Mouse (Mus musculus): ENCODE data around the gene D17Wsu92e. TPM values are rescaled to one million over a fixed set of nuclear protein-coding genes. Genes with fewer than 3 reads are reported as not detected.
"Not testable (repeated sequence)": the region's sequence is repeated elsewhere in the genome, so short reads cannot be mapped to it uniquely, and the experiment has no call there.

Gene D17Wsu92e
- polyA plus RNA-seq, 2 experiments: 10.7 to 24.2 TPM

- H3K4me2 ChIP-seq (ENCODE audit: low read depth): no peak overlapping the region
- no peak overlapping the region for H3K9ac ChIP-seq (replicated peaks)
- 71% methylated on average over 1 of the region's 1 CpGs for WGBS (ENCODE audit: insufficient replicate concordance)
Measured at GRCm38 (mm10) chr17:27848351-27848750, 27.9 kb upstream of the D17Wsu92e start.

GRCm38 (mm10) chr17:27839469-27840252 lies 19.2 kb upstream of the D17Wsu92e start:
- Histone ChIP-seq H3K9me3 (ENCODE audit: control insufficient read depth, low read length) (no peaks in the 10 kb centered on the region), H3K4me3 (ENCODE audit: insufficient read depth in 1 of 2, low read depth in 2 of 2, low read length in 2 of 2) (peak overlapping the region; percentile 81 to 89), H3K4me2 (ENCODE audit: low read depth) (peak overlapping the region; percentile 82), H3K4me1 (replicated peaks; ENCODE audit: control insufficient read depth in 2 of 2, insufficient read depth in 2 of 2, low read length in 1 of 2) (peaks cover 3 to 10% of the 10 kb centered on the region in 2 experiments), H3K27ac (peak overlapping the region; percentile 45), H3K36me3 (replicated peaks; ENCODE audit: control insufficient read depth, insufficient read depth, low read depth) (peaks cover 13% of the 10 kb centered on the region), H3K27me3 (ENCODE audit: control insufficient read depth, insufficient read depth, low read length) (no peaks in the 10 kb centered on the region), H3K9ac (replicated peaks) (peak overlapping the region; percentile 88)
- peak; percentile 98 for ATAC-seq (ENCODE audit: insufficient read depth)
- TF ChIP-seq CTCF (IDR thresholded peaks at IDR 0.05; ENCODE audit: low read depth) (peak; percentile 43), EP300 (IDR thresholded peaks at IDR 0.05; ENCODE audit: low read depth) (peak; percentile 49; the same call in 1 of the 2 replicates)
- DNase-seq (ENCODE audit: low read depth in 3 of 3, low spot score in 3 of 3): peak; percentile 90 to 91 (median 90)
- WGBS (ENCODE audit: insufficient replicate concordance): 1% methylated on average over 35 of the region's 35 CpGs

More at GRCm38 (mm10) chr17:27848351-27848750, 27.9 kb upstream of the D17Wsu92e start:
- Histone ChIP-seq H3K9me3 (ENCODE audit: control insufficient read depth, low read length) (no peaks in the 10 kb centered on the region), H3K27ac (no peak overlapping the region), H3K4me3 (ENCODE audit: insufficient read depth in 1 of 2, low read depth in 2 of 2, low read length in 2 of 2) (no peak overlapping the region), H3K27me3 (ENCODE audit: control insufficient read depth, insufficient read depth, low read length) (no peaks in the 10 kb centered on the region), H3K36me3 (replicated peaks; ENCODE audit: control insufficient read depth, insufficient read depth, low read depth) (peaks cover 56% of the 10 kb centered on the region), H3K4me1 (replicated peaks; ENCODE audit: control insufficient read depth in 2 of 2, insufficient read depth in 2 of 2, low read length in 1 of 2) (no peaks in the 10 kb centered on the region)
- ATAC-seq (ENCODE audit: insufficient read depth): no peak
- no peak for TF ChIP-seq EP300 (IDR thresholded peaks at IDR 0.05; ENCODE audit: low read depth)
- peak; percentile 34 for TF ChIP-seq CTCF (IDR thresholded peaks at IDR 0.05; ENCODE audit: low read depth)
- no peak for DNase-seq (ENCODE audit: low read depth in 3 of 3, low spot score in 3 of 3)

DNA sequence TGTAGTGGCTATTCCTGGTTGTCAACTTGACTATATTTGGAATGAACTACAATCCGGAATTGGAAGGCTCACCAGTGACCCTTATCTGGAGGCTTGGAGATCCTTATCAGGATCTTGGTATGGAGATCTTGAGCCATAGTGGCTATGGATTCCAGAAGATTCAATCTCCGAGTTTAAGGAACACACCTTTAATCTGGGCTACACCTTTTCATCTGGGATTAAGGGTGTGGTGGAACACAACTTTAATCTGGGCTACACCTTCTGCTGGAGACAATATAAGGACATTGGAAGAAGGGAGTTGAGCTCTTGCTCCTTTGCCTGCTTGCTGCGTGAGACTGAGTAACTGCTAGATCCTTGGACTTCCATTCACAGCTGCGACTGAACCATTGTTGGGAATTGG lies 17.4 kb upstream of the D17Wsu92e start, which contains the start of gene Snrpc:
TSS of gene Snrpc (plus strand) at position 301 of the 400 bp plus-strand sequence.
- not testable (repeated sequence) for H3K36me3 ChIP-seq (replicated peaks; ENCODE audit: control insufficient read depth, insufficient read depth, low read depth); H3K27ac ChIP-seq; H3K9me3 ChIP-seq (ENCODE audit: control insufficient read depth, low read length); H3K27me3 ChIP-seq (ENCODE audit: control insufficient read depth, insufficient read depth, low read length); DNase-seq (ENCODE audit: low read depth in 3 of 3, low spot score in 3 of 3); ATAC-seq (ENCODE audit: insufficient read depth); H3K4me1 ChIP-seq (replicated peaks; ENCODE audit: control insufficient read depth in 2 of 2, insufficient read depth in 2 of 2, low read length in 1 of 2)
- peak within 1 kb of the TSS in 1 of 2 experiments; percentile 89; a peak in 2 of 4 replicates for H3K4me3 ChIP-seq (ENCODE audit: insufficient read depth in 1 of 2, low read depth in 2 of 2, low read length in 2 of 2)
- H3K4me2 ChIP-seq (ENCODE audit: low read depth): peak within 1 kb of the TSS; percentile 82
- WGBS (ENCODE audit: insufficient replicate concordance): 66% methylated on average over 3 of the region's 4 CpGs
- H3K9ac ChIP-seq (replicated peaks): peak within 1 kb of the TSS; percentile 6; the same call in 1 of the 2 replicates

- Histone ChIP-seq H3K4me2 (ENCODE audit: low read depth) (no peak overlapping the region), H3K36me3 (replicated peaks; ENCODE audit: control insufficient read depth, insufficient read depth, low read depth) (no peaks in the 10 kb centered on the region), H3K4me3 (ENCODE audit: insufficient read depth in 1 of 2, low read depth in 2 of 2, low read length in 2 of 2) (no peak overlapping the region), H3K27me3 (ENCODE audit: control insufficient read depth, insufficient read depth, low read length) (no peaks in the 10 kb centered on the region), H3K9me3 (ENCODE audit: control insufficient read depth, low read length) (no peaks in the 10 kb centered on the region), H3K27ac (no peak overlapping the region), H3K9ac (replicated peaks) (no peak overlapping the region), H3K4me1 (replicated peaks; ENCODE audit: control insufficient read depth in 2 of 2, insufficient read depth in 2 of 2, low read length in 1 of 2) (peaks cover 12 to 15% of the 10 kb centered on the region in 2 experiments)
- no peak for TF ChIP-seq EP300 (IDR thresholded peaks at IDR 0.05; ENCODE audit: low read depth)
- peak; percentile 69 for TF ChIP-seq CTCF (IDR thresholded peaks at IDR 0.05; ENCODE audit: low read depth)
- DNase-seq (ENCODE audit: low read depth in 3 of 3, low spot score in 3 of 3) (no peak), ATAC-seq (ENCODE audit: insufficient read depth) (no peak)
- WGBS (ENCODE audit: insufficient replicate concordance): 48% methylated on average over 7 of the region's 7 CpGs
Measured at GRCm38 (mm10) chr17:27830411-27830810, 10.0 kb upstream of the D17Wsu92e start.

DNA sequence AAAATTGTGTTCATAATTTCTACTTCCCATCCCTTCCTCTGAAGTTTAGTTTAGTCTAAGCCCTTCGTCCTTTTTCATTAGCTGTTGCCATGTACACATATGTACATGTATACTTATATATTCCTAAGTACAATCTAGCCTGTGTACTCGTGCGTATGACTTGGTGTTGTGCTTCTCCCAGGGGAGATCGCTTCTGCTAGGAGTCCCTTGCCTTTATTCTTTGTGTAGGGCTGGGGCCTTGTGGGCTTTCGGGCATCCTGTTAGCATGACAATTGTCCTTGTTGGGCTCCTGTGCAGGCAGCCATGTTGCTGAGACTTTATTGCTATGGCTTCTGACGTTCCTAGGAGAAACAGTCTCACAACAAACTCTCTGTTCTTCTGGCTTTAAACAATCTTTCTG lies 7.1 kb upstream of the D17Wsu92e start:
- no peak for ATAC-seq (ENCODE audit: insufficient read depth)
- peaks cover 18 to 23% of the 10 kb centered on the region in 2 experiments for H3K4me1 ChIP-seq (replicated peaks; ENCODE audit: control insufficient read depth in 2 of 2, insufficient read depth in 2 of 2, low read length in 1 of 2)
- H3K27me3 ChIP-seq (ENCODE audit: control insufficient read depth, insufficient read depth, low read length): no peaks in the 10 kb centered on the region
- WGBS (ENCODE audit: insufficient replicate concordance): 50% methylated on average over 6 of the region's 6 CpGs
- no peak overlapping the region for H3K27ac ChIP-seq
- H3K4me3 ChIP-seq (ENCODE audit: insufficient read depth in 1 of 2, low read depth in 2 of 2, low read length in 2 of 2): no peak overlapping the region
- H3K9me3 ChIP-seq (ENCODE audit: control insufficient read depth, low read length): no peaks in the 10 kb centered on the region
- H3K4me2 ChIP-seq (ENCODE audit: low read depth): no peak overlapping the region
- DNase-seq (ENCODE audit: low read depth in 3 of 3, low spot score in 3 of 3): no peak
- TF ChIP-seq EP300 (IDR thresholded peaks at IDR 0.05; ENCODE audit: low read depth): no peak
- TF ChIP-seq CTCF (IDR thresholded peaks at IDR 0.05; ENCODE audit: low read depth): no peak
- H3K9ac ChIP-seq (replicated peaks): no peak overlapping the region
- no peaks in the 10 kb centered on the region for H3K36me3 ChIP-seq (replicated peaks; ENCODE audit: control insufficient read depth, insufficient read depth, low read depth)

Data from liver, embryonic 14.5 days (tissue).